Mouse (Mus musculus) neural tube, embryonic 15.5 days (tissue): ENCODE results near the gene F11r. TPM values are rescaled to one million over a fixed set of nuclear protein-coding genes. Genes with fewer than 3 reads are reported as not detected.
A peak's percentile ranks its signal among the peaks of the same experiment; 100 is the strongest.

Experiments
- ATAC-seq: fragments of 200-750 bp; cut with Nextera tagmentation; 2 replicates; pipeline ENCODE4 v1.8.0; 2017; ENCODE audit warnings: mild to moderate bottlenecking, moderate TSS enrichment, moderate library complexity; ENCODE audit not compliant: low FRiP score
- H3K27ac ChIP-seq: fragments of 300-500 bp; sonication (generic); replicated peaks from 2 replicates; pipeline ENCODE4 v1.5.1; 2015; ENCODE audit warnings: mild to moderate bottlenecking, inconsistent platforms
- H3K27me3 ChIP-seq: fragments of 300-500 bp; sonication (generic); replicated peaks from 2 replicates; pipeline ENCODE4 v1.6.1; 2015; ENCODE audit warnings: inconsistent platforms
- H3K36me3 ChIP-seq: fragments of 300-500 bp; sonication (generic); 2 replicates; pipeline ENCODE4 v1.6.1; 2015; ENCODE audit warnings: inconsistent platforms
- H3K4me1 ChIP-seq: fragments of 300-500 bp; sonication (generic); 2 replicates; pipeline ENCODE4 v1.6.1; 2015; ENCODE audit warnings: inconsistent platforms
- H3K4me2 ChIP-seq: fragments of 300-500 bp; sonication (generic); 2 replicates; pipeline ENCODE4 v1.6.1; 2015; ENCODE audit warnings: inconsistent platforms, mild to moderate bottlenecking, moderate library complexity
- H3K4me3 ChIP-seq: fragments of 300-500 bp; sonication (generic); replicated peaks from 2 replicates; pipeline ENCODE4 v1.5.1; 2015; ENCODE audit warnings: mild to moderate bottlenecking, inconsistent platforms
- H3K9ac ChIP-seq: fragments of 300-500 bp; sonication (generic); replicated peaks from 2 replicates; pipeline ENCODE4 v1.6.1; 2015; ENCODE audit warnings: mild to moderate bottlenecking, inconsistent platforms
- H3K9me3 ChIP-seq: fragments of 300-500 bp; sonication (generic); replicated peaks from 2 replicates; pipeline ENCODE4 v1.6.1; 2016; ENCODE audit warnings: inconsistent platforms
- whole genome bisulfite sequencing: fragments of 180-500 bp; shearing (Covaris S2); methylation state at CpG from one replicate; pipeline ENCODE4 v1.1.7; 2015; ENCODE audit warnings: mixed read lengths; 5-methylcytosine and 5-hydroxymethylcytosine counted together
- polyA plus RNA-seq: library from polyadenylated mRNA; unstranded; fragments of >200 nt; fragmentation: Nextera tagmentation; extraction: Ambion mirVana; gene quantifications from 2 replicates; pipeline ENCODE4 v1.2.1, GENCODE M21; 2015

The F11r gene
- polyA plus RNA-seq, 1 experiment from 2014 or later = 11.8 TPM

GRCm38 (mm10) chr1:171413608-171414007, 23.7 kb upstream of the F11r start:
- Histone ChIP-seq H3K27me3 (peaks cover 7% of the 10 kb centered on the region), H3K9ac (no peak overlapping the region), H3K27ac (no peak overlapping the region), H3K4me2 (peak overlapping the region; percentile 62), H3K9me3 (no peaks in the 10 kb centered on the region), H3K4me1 (peaks cover 21% of the 10 kb centered on the region), H3K4me3 (peak overlapping the region; percentile 74; the same call in 1 of the 2 replicates), H3K36me3 (peaks cover 34% of the 10 kb centered on the region)
- 74% methylated on average over 8 of the region's 8 CpGs for WGBS
- no peak for ATAC-seq

GRCm38 (mm10) chr1:171418660-171419059, 18.7 kb upstream of the F11r start, which contains the start of gene Tstd1:
Tstd1 (plus strand) TSS chr1:171418872.
- no peak within 1 kb of the TSS for H3K9ac ChIP-seq
- WGBS = 91% methylated on average over 5 of the region's 5 CpGs
- H3K4me2 ChIP-seq = no peak within 1 kb of the TSS

GRCm38 (mm10) chr1:171419291-171419882, 17.9 kb upstream of the F11r start:
- H3K9ac ChIP-seq = no peak overlapping the region
- peak; percentile 37; the same call in 1 of the 2 replicates for ATAC-seq
- WGBS = 42% methylated on average over 12 of the region's 12 CpGs
- H3K36me3 ChIP-seq = peaks cover 59% of the 10 kb centered on the region
- no peak overlapping the region for H3K4me2 ChIP-seq
- H3K27me3 ChIP-seq = no peaks in the 10 kb centered on the region
- peaks cover 5% of the 10 kb centered on the region for H3K4me1 ChIP-seq
- no peaks in the 10 kb centered on the region for H3K9me3 ChIP-seq
- H3K4me3 ChIP-seq = no peak overlapping the region
- H3K27ac ChIP-seq = no peak overlapping the region; the same call in none of the 2 replicates

More at GRCm38 (mm10) chr1:171418660-171419059, 18.7 kb upstream of the F11r start, which contains the start of gene Tstd1:
- peak; percentile 18; the same call in 1 of the 2 replicates for ATAC-seq
- Histone ChIP-seq H3K27me3 (no peaks in the 10 kb centered on the region), H3K27ac (no peak within 1 kb of the TSS; the same call in none of the 2 replicates), H3K4me3 (no peak within 1 kb of the TSS), H3K36me3 (peaks cover 59% of the 10 kb centered on the region), H3K4me1 (peaks cover 12% of the 10 kb centered on the region), H3K9me3 (no peaks in the 10 kb centered on the region)

- WGBS = 80% methylated on average over 5 of the region's 5 CpGs
- Histone ChIP-seq H3K4me2 (no peak overlapping the region), H3K9me3 (no peaks in the 10 kb centered on the region), H3K4me3 (no peak overlapping the region), H3K36me3 (peaks cover 59% of the 10 kb centered on the region), H3K27ac (no peak overlapping the region; the same call in 1 of the 2 replicates), H3K9ac (no peak overlapping the region), H3K4me1 (peaks cover 4% of the 10 kb centered on the region; the same call in 1 of the 2 replicates), H3K27me3 (no peaks in the 10 kb centered on the region)
- no peak for ATAC-seq
Observed at GRCm38 (mm10) chr1:171419905-171420304, 17.4 kb upstream of the F11r start.

- Histone ChIP-seq H3K4me2 (no peak overlapping the region), H3K4me3 (no peak overlapping the region), H3K27ac (no peak overlapping the region), H3K4me1 (peaks cover 4% of the 10 kb centered on the region; the same call in 1 of the 2 replicates), H3K36me3 (peaks cover 35% of the 10 kb centered on the region), H3K9me3 (no peaks in the 10 kb centered on the region), H3K9ac (no peak overlapping the region), H3K27me3 (no peaks in the 10 kb centered on the region)
- 92% methylated on average over 8 of the region's 8 CpGs for WGBS
- no peak for ATAC-seq
Observed at GRCm38 (mm10) chr1:171422504-171423095, 14.7 kb upstream of the F11r start.

GRCm38 (mm10) chr1:171424638-171425037, 12.7 kb upstream of the F11r start:
- ATAC-seq = no peak
- WGBS = 80% methylated on average over 5 of the region's 5 CpGs
- no peaks in the 10 kb centered on the region for H3K4me1 ChIP-seq
- H3K27ac ChIP-seq = no peak overlapping the region
- H3K4me3 ChIP-seq = no peak overlapping the region
- H3K9ac ChIP-seq = no peak overlapping the region
- peaks cover 15% of the 10 kb centered on the region for H3K36me3 ChIP-seq
- no peaks in the 10 kb centered on the region for H3K27me3 ChIP-seq
- H3K9me3 ChIP-seq = no peaks in the 10 kb centered on the region
- H3K4me2 ChIP-seq = no peak overlapping the region

GRCm38 (mm10) chr1:171425126-171425525, 12.2 kb upstream of the F11r start:
- H3K27me3 ChIP-seq = no peaks in the 10 kb centered on the region
- WGBS = 87% methylated on average over 4 of the region's 4 CpGs

GRCm38 (mm10) chr1:171432158-171432557, 5.2 kb upstream of the F11r start:
- Histone ChIP-seq H3K4me3 (no peak overlapping the region), H3K27me3 (peaks cover 13% of the 10 kb centered on the region), H3K27ac (no peak overlapping the region), H3K9ac (no peak overlapping the region), H3K4me2 (no peak overlapping the region), H3K9me3 (no peaks in the 10 kb centered on the region), H3K4me1 (peaks cover 2% of the 10 kb centered on the region; the same call in 1 of the 2 replicates), H3K36me3 (no peaks in the 10 kb centered on the region)
- WGBS = 75% methylated on average over 5 of the region's 5 CpGs
- ATAC-seq = no peak

More at GRCm38 (mm10) chr1:171425126-171425525, 12.2 kb upstream of the F11r start:
- Histone ChIP-seq H3K4me2 (no peak overlapping the region), H3K36me3 (peaks cover 10% of the 10 kb centered on the region), H3K9me3 (no peaks in the 10 kb centered on the region), H3K4me1 (no peaks in the 10 kb centered on the region), H3K9ac (no peak overlapping the region), H3K4me3 (no peak overlapping the region), H3K27ac (no peak overlapping the region)
- ATAC-seq = no peak

- Histone ChIP-seq H3K9ac (no peak overlapping the region), H3K4me1 (peaks cover 14% of the 10 kb centered on the region), H3K4me2 (no peak overlapping the region), H3K27me3 (peaks cover 41% of the 10 kb centered on the region), H3K36me3 (no peaks in the 10 kb centered on the region), H3K4me3 (no peak overlapping the region), H3K27ac (no peak overlapping the region), H3K9me3 (no peaks in the 10 kb centered on the region)
- no peak for ATAC-seq
- 12% methylated on average over 7 of the region's 7 CpGs for WGBS
Observed at GRCm38 (mm10) chr1:171435288-171435814, 2.0 kb upstream of the F11r start.

- H3K36me3 ChIP-seq = no peaks in the 10 kb centered on the region
Observed at GRCm38 (mm10) chr1:171435974-171436373, 1.4 kb upstream of the F11r start.

GRCm38 (mm10) chr1:171438014-171438670, 807 bp downstream of the F11r start:
- ATAC-seq = no peak
- WGBS = 4% methylated on average over 18 of the region's 18 CpGs

More at GRCm38 (mm10) chr1:171435974-171436373, 1.4 kb upstream of the F11r start:
- Histone ChIP-seq H3K27ac (no peak overlapping the region), H3K4me2 (no peak overlapping the region), H3K9me3 (no peaks in the 10 kb centered on the region), H3K27me3 (peaks cover 41% of the 10 kb centered on the region), H3K4me1 (peaks cover 14% of the 10 kb centered on the region), H3K9ac (no peak overlapping the region), H3K4me3 (no peak overlapping the region)
- no peak for ATAC-seq
- 40% methylated on average over 1 of the region's 1 CpGs for WGBS

More at GRCm38 (mm10) chr1:171438014-171438670, 807 bp downstream of the F11r start:
- Histone ChIP-seq H3K9me3 (no peaks in the 10 kb centered on the region), H3K4me2 (peak overlapping the region; percentile 54), H3K4me3 (peak overlapping the region; percentile 37), H3K9ac (peak overlapping the region; percentile 20; the same call in 1 of the 2 replicates), H3K27ac (0 out of 2 replicates have a peak overlapping the region, but pooled peaks have one; percentile 10), H3K4me1 (peaks cover 14% of the 10 kb centered on the region), H3K36me3 (no peaks in the 10 kb centered on the region), H3K27me3 (peaks cover 41% of the 10 kb centered on the region)
